Mouse (Mus musculus): ENCODE measurements around the gene Kdm1b.

DNA sequence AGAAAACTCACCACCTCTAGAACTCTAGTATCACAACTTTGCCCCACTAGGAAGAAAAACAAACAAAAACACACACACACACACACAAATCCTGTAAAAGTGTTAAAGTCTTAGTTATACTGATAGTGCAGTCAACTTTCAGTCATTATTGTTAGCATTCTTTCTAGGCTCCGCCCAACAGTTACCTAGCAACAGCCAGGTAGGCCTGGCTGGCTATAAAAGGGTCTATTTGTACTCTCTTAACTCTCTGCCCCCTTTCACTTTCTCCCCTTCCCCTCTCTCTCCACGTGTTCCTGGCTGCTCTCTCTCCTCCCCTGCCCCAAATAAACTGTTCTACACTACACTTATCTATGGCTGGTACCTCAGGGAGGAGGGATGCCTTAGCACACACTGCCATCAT, 60.8 kb downstream of the Kdm1b start:
- TF ChIP-seq CTCF (IDR thresholded peaks at IDR 0.05; ENCODE audit: borderline replicate concordance, extremely low read depth, insufficient read depth, insufficient read length) = no peak
- TF ChIP-seq POLR2A (IDR thresholded peaks at IDR 0.05; ENCODE audit: borderline replicate concordance, extremely low read depth, insufficient read depth, insufficient read length, poor library complexity, severe bottlenecking) = no peak
